Mouse (Mus musculus) adrenal gland, adult 18-20 months (tissue): Measurements from ENCODE around the gene Hrg. TPM values are rescaled to one million over a fixed set of nuclear protein-coding genes. Genes with fewer than 3 reads are reported as not detected.
A peak's percentile ranks its signal among the peaks of the same experiment; 100 is the strongest.
"Not testable (repeated sequence)": the region's sequence is repeated elsewhere in the genome, so short reads cannot be mapped to it uniquely, and the experiment has no call there.

Experiments
- DNase-seq, 2 experiments: peaks; one replicate each; pipeline ENCODE4 v3.0.0; 2021 to 2022; ENCODE audit warnings: low spot score in 2 of 2
- long read RNA-seq, 2 experiments: library from polyadenylated mRNA; stranded (forward); transcript quantifications; one replicate each; pipeline ENCODE4 v2.0.0; 2021
- total RNA-seq, 2 experiments: library from RNA; stranded (reverse); gene quantifications; 1 replicate in 1 of 2; 2 replicates in 1 of 2; pipeline ENCODE4 v1.2.3; 2021

Hrg gene
- total RNA-seq: 1 to 10 TPM in 1 of 2 experiments, not detected in 1; 1.2 TPM
- long read RNA-seq, experiment 1: 0 reads
- long read RNA-seq, experiment 2: 0 reads

DNA sequence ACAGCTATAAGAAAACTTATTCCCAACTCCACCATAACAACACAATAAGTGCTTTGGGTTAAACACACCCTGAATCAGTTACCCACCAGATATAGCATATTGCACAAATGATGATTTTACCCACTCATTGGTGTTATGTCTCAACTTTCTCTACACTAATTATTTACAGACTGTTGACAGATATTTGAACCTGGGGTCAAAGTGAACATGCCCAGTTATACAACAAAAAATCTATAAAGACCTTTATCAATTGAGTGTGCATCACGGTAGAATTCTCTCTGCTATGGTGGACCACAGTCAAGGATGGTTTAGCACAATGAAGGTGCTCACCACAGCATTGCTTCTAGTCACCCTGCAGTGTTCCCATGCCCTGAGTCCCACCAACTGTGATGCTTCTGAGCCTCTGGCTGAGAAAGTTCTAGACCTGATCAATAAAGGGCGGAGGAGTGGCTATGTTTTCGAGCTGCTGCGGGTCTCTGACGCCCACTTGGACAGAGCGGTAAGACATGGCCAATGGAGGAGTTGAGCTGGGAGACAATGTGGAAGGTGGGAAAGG lies at the start of gene Hrg:
TSS of gene Hrg (plus strand) at position 233 of the 556 bp plus-strand sequence.
- DNase-seq: no peak

DNA sequence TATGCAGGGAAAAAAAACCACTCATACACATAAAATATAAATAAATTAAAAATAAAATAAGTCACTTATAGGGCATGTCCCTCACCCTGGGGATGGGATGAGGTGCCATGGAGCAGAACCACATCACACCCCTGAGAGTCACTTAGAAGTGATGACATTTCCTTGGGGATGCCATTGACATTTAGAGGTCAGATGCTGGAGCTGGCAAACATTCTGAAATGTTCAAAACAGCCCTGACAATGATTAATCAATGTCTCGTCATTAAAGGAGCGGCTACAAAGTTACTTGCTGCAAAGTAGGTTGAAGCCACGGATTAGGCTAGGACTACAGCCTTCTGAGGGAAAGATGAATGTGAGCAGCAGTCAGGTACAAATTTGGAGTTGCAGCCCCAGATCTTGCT lies 49.5 kb upstream of the Hrg start:
- no peak for DNase-seq

DNA sequence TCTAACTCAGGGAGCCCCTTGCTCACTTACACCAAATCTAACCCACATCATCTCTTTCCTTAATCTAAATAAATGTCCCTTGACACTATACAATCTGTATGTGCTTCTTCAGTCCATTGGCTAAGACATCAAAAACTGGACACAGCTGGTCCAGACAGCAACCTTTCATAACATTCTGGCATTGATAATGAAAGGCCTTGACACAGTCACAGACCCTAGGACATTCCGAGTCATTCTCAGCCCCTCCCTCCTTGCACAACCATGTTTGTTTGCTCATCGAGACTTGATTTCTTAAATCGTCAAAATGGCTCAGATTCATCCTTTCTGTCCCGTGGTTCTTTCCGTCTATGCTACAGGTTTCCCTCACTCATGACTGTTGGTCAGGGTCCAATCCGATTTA lies 41.6 kb upstream of the Hrg start:
- DNase-seq: no peak

DNA sequence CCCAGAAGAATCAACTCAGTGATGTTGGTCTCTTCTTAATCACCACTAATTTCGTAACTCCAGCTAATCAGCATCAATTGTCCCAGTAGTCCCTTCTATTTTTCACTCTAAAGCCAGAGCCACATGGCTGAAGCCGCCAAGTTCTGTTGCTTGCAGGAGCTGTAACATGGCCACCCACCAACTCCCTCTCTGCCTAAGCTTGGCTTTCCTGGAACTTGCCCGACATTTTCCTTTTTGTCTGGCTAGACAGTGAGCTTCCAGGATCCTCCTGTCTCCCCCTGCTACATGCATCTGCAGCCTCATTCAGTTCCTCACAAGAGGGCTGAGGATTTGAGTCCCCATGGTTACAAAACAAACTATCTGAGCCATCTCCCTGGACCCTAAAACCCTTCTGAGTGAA lies 38.9 kb upstream of the Hrg start:
- DNase-seq: no peak

DNA sequence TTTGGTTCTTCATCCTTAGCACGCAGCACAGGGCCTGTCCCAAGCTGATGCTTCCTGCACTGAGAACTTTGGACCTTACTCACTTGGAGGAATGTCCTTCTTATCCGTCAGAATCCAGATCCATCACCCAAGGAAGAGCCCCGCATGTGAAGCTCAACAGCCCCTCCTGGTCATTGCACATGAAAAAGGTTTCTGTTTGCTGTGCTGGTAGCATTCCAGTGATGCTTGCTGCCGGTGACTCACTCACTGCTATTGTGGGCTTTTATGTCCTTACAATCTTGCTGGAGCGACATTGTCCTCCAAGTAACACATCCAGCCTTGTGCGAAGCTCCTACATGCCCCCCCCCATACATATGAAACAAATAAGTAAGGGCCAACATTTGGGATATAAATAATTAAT lies 38.0 kb upstream of the Hrg start:
- DNase-seq: no peak

DNA sequence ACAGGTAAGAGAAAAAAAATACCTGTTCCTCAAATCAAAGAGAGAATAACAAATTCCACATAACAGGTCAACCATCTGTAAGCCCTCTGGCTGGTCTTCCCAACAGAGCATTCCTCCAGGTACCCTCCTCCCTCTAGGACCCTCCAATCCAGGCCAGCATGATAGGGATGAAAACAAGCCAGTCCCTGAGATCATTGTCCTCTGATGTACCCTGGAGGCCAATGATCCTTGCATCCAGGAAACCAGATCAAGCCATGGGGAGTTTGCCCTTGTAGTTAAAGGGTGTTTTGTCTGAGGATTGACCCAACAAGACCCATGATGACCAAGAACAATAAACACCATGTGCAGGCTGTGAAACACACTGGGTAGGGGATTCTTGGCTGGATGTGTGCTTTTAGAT lies 36.6 kb upstream of the Hrg start:
- no peak for DNase-seq

DNA sequence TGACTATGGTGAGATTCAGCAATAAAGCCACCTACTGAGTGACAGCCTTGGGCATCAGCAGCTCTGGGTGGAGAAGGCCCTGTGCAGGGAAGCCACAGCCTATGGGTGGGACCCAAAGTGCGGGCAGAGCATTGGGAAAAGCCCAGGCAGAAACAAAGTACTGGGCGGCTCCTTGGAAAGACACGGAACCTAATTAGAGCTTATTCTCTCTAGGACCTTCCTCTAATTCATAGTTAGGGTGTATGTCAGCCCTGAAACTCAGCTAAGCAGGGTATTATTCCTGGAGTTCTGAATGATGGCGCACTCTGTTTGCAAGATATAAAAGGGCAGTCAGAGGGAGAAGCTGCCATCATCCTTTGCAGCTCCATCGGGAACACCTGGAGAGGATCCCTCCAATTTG lies 32.8 kb upstream of the Hrg start, which contains the start of gene Fetub:
TSS of gene Fetub (plus strand) at position 301 of the 400 bp plus-strand sequence.
- DNase-seq: no peak

DNA sequence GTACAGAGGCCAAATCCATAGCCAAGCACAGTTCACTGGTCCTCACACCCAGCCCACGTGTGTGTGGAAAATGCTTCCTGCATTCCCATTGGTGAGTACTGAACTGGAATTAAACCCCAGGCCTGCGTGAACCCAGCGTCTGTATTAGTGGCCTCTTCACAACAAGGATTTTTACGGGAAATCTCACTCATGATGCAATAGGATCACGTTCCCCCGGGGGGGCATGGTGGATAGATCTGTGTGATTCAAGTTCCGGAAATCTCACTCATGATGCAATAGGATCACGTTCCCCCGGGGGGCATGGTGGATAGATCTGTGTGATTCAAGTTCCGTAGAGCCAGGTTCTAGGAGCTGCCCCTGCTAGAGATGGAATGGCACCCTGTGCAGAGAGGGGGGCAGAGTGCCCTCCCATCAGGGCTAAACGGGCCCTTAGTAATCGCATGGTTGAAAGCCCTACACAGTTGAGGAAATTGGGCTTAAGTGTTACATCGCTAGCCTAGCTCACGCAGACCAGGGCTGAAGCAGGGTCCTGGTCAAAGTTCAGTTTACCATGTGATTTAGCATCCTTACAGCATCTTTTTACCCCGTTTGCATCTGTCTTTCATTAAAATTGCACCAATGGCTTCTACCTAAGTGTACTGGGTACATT lies 32.1 kb upstream of the Hrg start:
- peak in 1 of 2 experiments; percentile 19 for DNase-seq

DNA sequence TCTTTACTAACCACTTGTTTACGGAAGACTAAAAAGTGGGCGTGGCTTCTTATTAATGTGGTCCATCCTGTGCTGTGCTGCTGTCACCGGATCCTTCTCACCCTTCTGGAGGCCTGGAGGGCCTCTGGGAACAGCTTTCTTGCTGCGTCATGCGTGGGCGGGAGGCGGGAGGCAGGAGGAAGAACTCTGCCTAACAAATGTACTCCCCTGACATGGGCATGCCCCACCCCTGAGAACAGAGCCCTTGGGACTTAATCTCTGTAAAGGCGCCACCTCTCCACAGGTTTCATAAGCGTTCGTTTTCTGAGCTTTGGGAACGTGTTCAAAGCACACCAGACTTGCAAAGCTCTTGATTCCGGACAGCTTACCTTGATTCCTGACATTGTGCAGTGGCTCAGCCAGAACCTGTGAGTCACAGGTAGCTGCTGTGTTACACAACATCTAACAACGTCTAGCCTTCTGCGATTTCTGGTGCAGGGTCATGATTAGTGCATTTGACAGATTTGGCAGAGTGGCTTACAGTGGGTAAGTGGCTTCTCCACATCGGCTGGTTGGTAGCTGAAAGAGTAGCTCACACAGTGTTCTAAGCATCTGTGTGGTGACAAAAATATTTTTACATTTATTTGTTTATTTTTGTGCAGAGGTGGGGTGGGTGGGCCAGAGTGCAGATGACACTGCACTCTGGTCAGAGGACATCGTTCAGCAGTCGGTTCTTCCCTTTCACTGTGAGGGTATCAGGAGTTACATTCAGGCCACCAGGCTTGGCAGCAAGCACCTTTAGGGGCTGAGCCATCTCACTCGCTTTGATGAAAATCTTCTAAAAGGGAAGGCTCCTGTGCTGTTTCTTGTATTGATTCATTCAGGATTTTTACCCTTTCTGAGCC lies 30.7 kb upstream of the Hrg start:
- DNase-seq: peak; percentile 34 to 38

DNA sequence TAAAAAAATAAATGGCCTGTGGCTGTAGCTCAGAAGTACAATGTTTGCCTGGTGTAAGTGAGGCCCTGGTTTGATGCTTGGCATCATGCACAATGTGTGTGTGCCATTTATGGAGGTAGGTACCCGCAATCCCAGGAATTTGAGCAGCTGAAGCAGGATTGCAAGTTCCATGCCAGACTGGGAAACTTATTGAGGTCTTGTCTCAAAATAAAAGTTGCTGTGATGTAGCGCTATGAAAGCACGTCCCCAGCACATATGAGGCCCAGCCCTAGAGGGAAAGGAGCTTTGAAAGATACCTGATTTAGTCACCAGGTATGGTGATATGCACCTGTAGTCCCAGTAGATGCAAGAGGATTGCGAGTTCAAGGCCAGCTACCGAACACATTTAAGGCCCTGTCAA lies 29.1 kb upstream of the Hrg start:
- DNase-seq: no peak

DNA sequence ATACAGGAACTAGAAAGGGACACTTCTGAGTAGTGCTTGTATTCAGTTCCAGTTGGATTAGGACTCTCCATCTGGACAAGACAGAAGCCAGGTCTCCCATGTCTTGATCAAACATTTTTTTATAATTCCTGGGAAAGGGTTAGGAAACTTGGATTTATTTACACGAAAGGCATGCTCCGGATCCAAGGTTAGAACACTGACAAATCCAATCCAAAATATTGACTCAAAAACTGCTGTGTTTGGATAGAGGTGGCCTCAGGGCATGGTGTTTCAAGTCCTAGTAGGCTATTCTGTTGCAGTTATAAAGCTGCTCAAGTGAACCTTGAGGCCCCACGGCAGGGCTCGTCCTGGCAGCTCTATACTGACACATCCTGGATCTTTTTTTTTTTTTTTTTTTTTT lies 28.4 kb upstream of the Hrg start:
- DNase-seq: no peak

DNA sequence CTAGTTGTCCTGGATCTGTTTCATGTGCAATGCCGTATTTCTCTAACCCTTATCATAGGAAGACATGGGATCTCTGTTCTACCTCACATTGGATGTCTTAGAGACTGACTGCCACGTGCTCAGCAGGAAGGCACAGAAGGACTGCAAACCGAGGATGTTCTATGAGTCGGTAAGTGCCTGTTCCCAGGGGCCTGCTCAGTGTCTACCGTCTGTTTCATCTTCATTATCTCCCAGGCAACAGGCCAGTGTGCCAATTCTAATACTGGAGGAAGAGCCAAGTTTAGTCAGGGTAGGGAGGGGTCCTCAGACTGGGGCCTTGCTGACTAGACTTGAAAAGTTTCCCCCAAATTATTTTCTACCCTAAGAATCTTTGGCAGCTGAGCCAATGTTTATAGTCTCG lies 21.3 kb upstream of the Hrg start:
- DNase-seq: no peak

DNA sequence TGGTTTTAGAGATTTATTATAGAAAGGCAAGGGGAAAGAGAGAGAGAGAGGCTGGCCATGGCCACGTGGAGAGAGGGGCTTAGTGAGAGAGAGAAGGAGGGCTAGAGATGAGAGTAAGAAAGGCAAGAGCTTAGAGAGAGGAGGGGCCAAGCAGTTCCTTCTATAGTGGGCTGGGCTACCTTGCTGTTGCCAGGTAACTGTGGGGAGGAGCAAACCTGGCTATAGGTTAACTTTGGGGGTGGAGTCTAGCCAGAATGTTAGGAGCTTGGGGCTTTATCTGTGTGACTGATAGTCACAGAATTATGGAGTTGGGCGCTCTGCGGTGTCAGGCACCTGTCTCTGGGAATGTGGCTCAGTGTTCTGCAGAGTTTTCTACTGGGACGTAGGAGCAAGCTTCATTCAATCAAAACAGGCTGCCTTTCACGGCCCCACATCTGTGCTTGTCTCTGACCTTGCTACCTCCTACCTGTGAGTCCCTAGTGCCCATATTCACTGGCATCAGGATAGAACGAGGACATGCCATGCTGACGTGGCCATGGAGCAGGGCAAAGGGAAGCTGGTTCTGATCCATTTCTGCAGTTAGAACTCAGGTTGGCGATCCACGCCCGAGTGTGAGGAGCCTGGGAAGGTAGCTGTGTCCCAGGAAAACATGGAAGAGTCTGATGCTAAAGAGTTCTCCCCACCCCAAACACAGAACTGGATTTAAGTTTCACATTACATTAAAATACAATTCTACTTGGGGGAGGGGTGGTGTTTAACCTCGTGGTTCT lies 19.3 kb upstream of the Hrg start:
- DNase-seq: no peak

DNA sequence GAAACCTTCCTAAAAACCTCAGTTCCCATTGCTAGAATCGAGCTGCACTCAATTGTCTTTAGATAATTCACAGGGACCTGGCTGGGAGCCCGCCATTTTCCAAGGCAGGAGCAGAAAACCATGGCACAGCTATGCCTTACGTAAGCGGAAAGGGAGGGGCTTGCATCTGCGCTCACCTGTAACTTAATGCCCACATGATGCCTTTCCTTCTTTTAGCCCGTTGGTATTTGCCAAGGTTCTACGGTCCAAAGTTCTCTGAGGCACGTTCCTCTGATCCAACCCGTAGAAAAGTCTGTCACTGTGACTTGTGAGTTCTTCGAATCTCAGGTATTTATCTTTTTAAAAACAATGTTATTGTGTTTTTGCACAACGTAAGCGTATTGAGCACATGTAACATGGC lies 13.2 kb upstream of the Hrg start:
- no peak for DNase-seq

DNA sequence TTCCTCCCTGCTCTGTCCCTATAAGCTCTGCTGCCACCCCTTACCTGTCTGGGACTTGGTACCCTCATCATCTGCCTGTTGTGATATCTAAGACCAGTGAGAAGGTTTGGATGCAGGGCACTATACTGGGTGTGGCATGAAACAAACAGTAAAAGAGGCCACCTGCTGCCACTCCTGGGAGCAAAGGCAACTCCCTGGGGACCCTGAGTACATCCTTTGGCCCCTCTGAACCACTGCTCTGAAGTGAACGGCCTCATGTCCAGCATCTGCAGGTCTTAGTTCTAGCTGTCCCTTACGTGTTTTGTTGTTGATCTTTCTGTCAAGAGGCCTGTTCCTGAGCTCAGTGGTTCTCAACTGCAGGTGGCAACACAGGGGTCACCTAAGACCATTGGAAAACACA lies 12.3 kb upstream of the Hrg start:
- no peak for DNase-seq

DNA sequence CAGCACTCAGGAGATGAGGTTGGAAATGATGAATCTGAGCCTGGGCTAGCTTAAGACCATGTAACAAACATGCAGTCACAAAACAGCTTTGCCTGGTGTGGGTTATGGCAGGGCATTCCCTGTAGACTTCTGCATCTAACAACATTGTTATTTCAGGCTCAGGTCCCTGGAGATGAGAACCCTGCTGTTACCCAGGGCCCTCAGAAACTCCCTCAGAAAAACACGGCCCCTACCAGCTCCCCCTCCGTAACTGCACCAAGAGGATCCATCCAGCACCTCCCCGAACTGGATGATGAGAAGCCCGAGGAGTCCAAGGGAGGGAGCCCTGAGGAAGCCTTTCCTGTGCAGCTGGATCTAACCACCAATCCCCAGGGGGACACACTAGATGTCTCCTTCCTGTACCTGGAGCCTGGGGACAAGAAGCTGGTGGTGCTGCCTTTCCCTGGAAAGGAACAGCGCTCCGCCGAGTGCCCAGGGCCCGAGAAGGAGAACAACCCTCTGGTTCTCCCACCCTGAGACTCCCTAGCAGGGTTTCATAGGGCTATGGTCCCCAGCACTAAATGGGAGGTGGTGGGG lies 11.7 kb upstream of the Hrg start:
- no peak for DNase-seq

DNA sequence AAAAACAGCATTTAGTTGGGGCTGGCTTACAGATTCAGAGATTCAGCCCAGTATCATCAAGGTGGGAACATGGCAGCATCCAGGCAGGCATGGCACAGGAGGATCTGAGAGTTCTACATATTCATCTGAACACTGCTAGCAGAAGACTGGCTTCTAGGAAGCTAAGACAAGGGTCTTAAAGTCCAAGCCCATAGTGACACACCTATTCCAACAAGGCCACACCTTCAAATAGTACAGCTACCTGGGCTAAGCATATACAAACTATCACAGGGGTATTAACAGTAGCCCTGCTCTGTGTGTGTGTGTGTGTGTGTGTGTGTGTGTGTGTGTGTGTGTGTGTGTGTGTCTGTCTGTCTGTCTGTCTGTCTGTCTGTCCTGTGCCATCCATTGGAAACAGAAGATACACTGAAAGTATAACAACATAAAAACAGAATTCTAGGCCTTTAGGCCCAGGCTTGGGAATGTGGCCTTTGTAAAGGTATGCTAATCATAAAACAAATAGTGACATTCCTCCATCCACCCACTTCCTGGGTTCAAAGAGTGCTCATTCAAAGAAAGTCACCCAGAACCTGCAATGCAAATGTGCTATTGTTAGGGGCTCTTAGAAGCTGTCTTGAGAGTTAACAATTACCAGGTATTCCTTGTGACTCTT lies 8.9 kb upstream of the Hrg start:
- not testable (repeated sequence) for DNase-seq

DNA sequence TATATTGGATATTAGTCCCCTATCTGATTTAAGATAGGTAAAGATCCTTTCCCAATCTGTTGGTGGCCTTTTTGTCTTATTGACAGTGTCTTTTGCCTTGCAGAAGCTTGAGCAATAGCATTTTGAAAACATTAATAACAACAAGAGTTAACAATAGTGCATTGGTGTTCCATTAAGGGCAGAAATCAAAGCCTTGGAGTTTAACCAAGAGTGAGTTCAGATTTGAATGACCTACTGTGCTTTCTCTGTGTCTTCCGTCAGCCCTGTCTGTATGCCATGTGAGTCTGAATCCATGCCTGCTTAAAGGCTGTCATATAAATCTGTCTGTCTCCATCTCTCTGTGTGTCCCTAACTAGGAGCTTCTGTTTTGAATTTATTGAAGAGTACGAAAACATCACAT lies 3.5 kb upstream of the Hrg start:
- no peak for DNase-seq

DNA sequence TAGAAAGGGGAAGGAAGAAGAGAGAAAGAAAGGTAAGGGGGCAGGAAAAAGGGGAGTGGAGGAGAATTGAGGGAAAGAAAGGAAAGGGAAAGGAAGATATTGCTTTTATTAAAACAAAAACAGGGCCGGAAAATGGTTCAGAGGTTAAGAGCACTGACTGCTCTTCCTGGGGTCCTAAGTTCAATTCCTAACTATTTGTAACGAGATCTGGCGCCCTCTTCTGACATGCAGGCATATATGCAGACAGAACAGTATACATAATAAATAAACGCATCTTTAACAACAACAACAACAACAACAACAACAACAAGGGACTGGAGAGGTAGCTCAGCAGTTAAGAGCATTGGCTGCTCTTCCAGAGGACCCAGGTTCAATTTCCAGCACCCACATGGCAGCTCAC lies 2.2 kb downstream of the Hrg start:
- no peak for DNase-seq

DNA sequence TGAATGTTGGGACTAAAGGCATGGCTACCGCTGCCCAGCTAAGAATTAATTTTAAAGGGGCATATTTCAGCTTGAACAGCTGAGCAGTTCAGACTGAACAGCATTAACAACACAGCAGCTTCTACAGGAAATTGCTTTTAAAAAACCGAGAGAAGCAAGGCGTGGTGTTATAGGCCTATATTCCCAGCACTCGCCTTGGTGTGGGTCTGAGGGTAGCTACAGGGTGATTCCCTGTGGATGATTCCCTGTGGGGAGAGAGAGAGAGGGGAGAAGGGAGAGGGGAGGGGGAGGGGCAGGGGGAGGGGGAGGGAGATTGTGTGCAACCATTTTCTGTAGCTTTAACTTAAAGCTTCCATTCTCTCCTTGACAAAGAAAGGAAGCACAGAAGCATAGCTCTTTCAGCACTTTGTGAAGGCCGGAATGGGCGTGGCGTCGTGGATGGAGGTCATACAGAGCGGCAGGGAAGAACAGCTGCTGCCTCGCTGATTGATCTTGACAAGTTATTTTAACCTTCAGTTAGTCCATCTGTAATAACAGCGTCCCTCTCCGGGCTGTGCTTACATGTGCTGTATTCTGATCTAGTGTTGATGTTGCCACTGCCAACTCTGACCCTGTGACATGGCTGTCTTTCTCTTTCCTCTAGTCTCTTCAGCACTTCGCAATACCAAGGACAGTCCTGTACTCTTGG lies 4.7 kb downstream of the Hrg start:
- peak in 1 of 2 experiments; percentile 35 for DNase-seq
